Mouse (Mus musculus): ENCODE measurements at regions not wholly inside any gene's neighbourhood (a gene's known extent, or its start where the extent isn't known, plus 50 kb on each side); places are given as distances from the start of the nearest gene placed in this dataset.
"Not testable (repeated sequence)": the region's sequence is repeated elsewhere in the genome, so short reads cannot be mapped to it uniquely, and the experiment has no call there.

DNA sequence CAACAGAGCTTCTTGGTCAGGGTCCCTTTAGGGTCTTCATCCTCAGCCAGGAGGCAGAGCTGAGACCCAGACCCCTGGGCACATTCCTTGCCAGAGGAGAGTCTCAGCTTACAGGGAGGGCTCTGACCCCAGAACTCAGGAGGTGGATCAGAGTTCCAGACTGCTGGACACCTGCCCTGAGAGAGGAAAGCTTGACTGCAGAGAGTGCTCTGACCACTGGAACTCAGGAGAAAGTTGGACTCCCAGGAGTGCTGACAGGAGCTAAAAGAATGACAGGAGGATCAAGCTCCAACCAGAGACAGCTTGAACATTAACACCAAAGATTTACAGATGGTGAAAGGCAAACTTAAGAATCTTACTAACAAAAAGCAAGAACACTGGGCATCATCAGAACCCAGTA is 364.1 kb upstream of the Nox3 start:
- TF ChIP-seq GATA1, TAL1 (IDR thresholded peaks at IDR 0.05; ENCODE audit: low read length): not testable (repeated sequence)
